Comparison of ENCODE assay signal across 8 mouse cellular contexts in genomic region chr2:13672946-13673345, GRCm38 (mm10).
DNase-seq lines count a peak whose midpoint lies in the region; ATAC-seq and TF ChIP-seq lines count a peak whose summit lies in the region.

No protein-coding gene starts in this region.

- H3K9ac ChIP-seq in stomach, postnatal 0 days (ENCODE audit: low read length): no peak overlapping the region
- no peak overlapping the region for H3K9ac ChIP-seq in hindbrain, embryonic 12.5 days

- 70% methylated on average over 3 of the region's 3 CpGs for WGBS in stomach, postnatal 0 days
- 64% methylated on average over 3 of the region's 3 CpGs for WGBS in hindbrain, embryonic 12.5 days

- no peak overlapping the region for H3K4me3 ChIP-seq in gastrocnemius, adult 2 months
- H3K4me3 ChIP-seq in stomach, postnatal 0 days (ENCODE audit: low read depth, low read length): no peak overlapping the region
- H3K4me3 ChIP-seq in hindbrain, embryonic 12.5 days: no peak overlapping the region

- TF ChIP-seq CTCF in gastrocnemius, adult 2 months (IDR thresholded peaks at IDR 0.05): peak; percentile 62
- TF ChIP-seq CTCF in stomach, postnatal 0 days (IDR thresholded peaks at IDR 0.05; ENCODE audit: low read depth): peak; percentile 69

- no peaks in the 10 kb centered on the region for H3K4me1 ChIP-seq in stomach, postnatal 0 days (replicated peaks; ENCODE audit: control insufficient read depth, insufficient read depth)
- H3K4me1 ChIP-seq in hindbrain, embryonic 12.5 days: no peaks in the 10 kb centered on the region

- DNase-seq in gastrocnemius, adult 2 months: no peak
- no peak for DNase-seq in gastrocnemius, postnatal 25 days
- peak; percentile 10 for DNase-seq in urinary bladder, postnatal 14 days (ENCODE audit: low spot score)
- no peak for DNase-seq in urinary bladder, postnatal 25 days (ENCODE audit: low spot score)
- DNase-seq in kidney, postnatal 14 days: peak; percentile 7
- DNase-seq in stomach, postnatal 0 days (ENCODE audit: low spot score): peak; percentile 17
- no peak for DNase-seq in frontal cortex, adult 2 months (ENCODE audit: extremely low spot score in 1 of 2, low spot score in 1 of 2)

- no peaks in the 10 kb centered on the region for H3K9me3 ChIP-seq in stomach, postnatal 0 days (ENCODE audit: control insufficient read depth, low read length)
- H3K9me3 ChIP-seq in hindbrain, embryonic 12.5 days (replicated peaks): no peaks in the 10 kb centered on the region

- no peak for TF ChIP-seq EP300 in stomach, postnatal 0 days (optimal IDR thresholded peaks at IDR 0.05)

- intact Hi-C loops in gastrocnemius, adult 2 months (cut with DNase I): no loop called here

- no peaks in the 10 kb centered on the region for H3K36me3 ChIP-seq in stomach, postnatal 0 days (ENCODE audit: control insufficient read depth, insufficient read depth, low read length)
- no peaks in the 10 kb centered on the region for H3K36me3 ChIP-seq in hindbrain, embryonic 12.5 days

- ATAC-seq in stomach, postnatal 0 days (ENCODE audit: low FRiP score, low TSS enrichment): no peak
- no peak for ATAC-seq in hindbrain, embryonic 12.5 days (ENCODE audit: low FRiP score)

- H3K4me2 ChIP-seq in stomach, postnatal 0 days (replicated peaks; ENCODE audit: low read depth): no peak overlapping the region
- no peak overlapping the region for H3K4me2 ChIP-seq in hindbrain, embryonic 12.5 days (replicated peaks)

- H3K27me3 ChIP-seq in stomach, postnatal 0 days (ENCODE audit: control insufficient read depth, insufficient read depth, low read length): no peaks in the 10 kb centered on the region
- no peaks in the 10 kb centered on the region for H3K27me3 ChIP-seq in hindbrain, embryonic 12.5 days

- H3K27ac ChIP-seq in gastrocnemius, adult 2 months: no peak overlapping the region
- no peak overlapping the region for H3K27ac ChIP-seq in stomach, postnatal 0 days (replicated peaks)
- H3K27ac ChIP-seq in hindbrain, embryonic 12.5 days: no peak overlapping the region

Comparison
In these comparisons a context has a peak if more than half of its experiments do, and no peak if none do; other contexts are left out.
1. DNase-seq: peak in urinary bladder, postnatal 14 days (single experiment), kidney, postnatal 14 days (single experiment) and stomach, postnatal 0 days (single experiment); none in gastrocnemius, adult 2 months (single experiment), gastrocnemius, postnatal 25 days (single experiment), urinary bladder, postnatal 25 days (single experiment) and frontal cortex, adult 2 months (0 of 2).